Mouse (Mus musculus) lung, postnatal 0 days (tissue): ENCODE data around the gene Nedd4.

Experiments
- CTCF ChIP-seq: IDR thresholded peaks from 2 replicates; pipeline ENCODE4 v1.5.1; 2016; ENCODE audit warnings: antibody characterized with exemption, mild to moderate bottlenecking
- EP300 ChIP-seq: IDR thresholded peaks from 2 replicates; pipeline ENCODE4 v1.6.1; 2016; ENCODE audit warnings: antibody characterized with exemption, mild to moderate bottlenecking, control low read depth

DNA sequence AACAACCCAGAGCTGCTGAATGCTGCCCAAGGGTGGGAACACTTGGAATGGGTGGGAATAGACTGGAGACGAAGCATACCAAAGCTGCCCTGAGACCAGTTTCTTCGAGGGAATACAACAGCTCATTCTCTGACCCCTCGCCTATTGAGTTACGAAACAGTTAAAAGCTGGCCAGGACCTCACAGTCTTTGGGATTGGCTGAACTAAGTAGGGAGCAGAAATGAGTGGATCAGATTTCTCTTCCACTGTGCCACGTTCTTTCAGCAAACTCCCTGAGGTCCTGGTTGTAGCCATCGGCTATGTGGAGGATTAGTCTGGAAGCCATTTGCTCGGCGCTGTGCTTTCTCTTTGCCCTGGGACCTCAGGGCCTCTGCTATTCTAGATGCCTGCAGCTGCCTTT lies 9.2 kb upstream of the Nedd4 start:
- TF ChIP-seq CTCF: no peak
- peak; percentile 46; the same call in 1 of the 2 replicates for TF ChIP-seq EP300
